Mouse (Mus musculus): ENCODE data around the gene Pgap2. TPM values are rescaled to one million over a fixed set of nuclear protein-coding genes. Genes with fewer than 3 reads are reported as not detected.

Pgap2 gene
- polyA plus RNA-seq, 1 experiment from 2014 or later, result 54.0 TPM

Other genes starting within 250 kb of the Pgap2 start
- 2.4 and 2.5 TPM in 2 replicates for gene Il18bp, start 191.5 kb upstream of the Pgap2 start, polyA plus RNA-seq (2016; fragmentation: Nextera tagmentation; extraction: Ambion mirVana)
- gene Rnf121, start 144.7 kb upstream of the Pgap2 start, polyA plus RNA-seq (2016; fragmentation: Nextera tagmentation; extraction: Ambion mirVana), result 23.7 and 28.2 TPM in 2 replicates
- 26.4 and 33.5 TPM in 2 replicates for gene Xndc1, start 144.7 kb upstream of the Pgap2 start, polyA plus RNA-seq (2016; fragmentation: Nextera tagmentation; extraction: Ambion mirVana)
- 1.5 and 1.7 TPM in 2 replicates for gene Xntrpc, start 144.5 kb upstream of the Pgap2 start, polyA plus RNA-seq (2016; fragmentation: Nextera tagmentation; extraction: Ambion mirVana)
- not detected in 2 replicates for gene Trpc2, start 127.1 kb upstream of the Pgap2 start, polyA plus RNA-seq (2016; fragmentation: Nextera tagmentation; extraction: Ambion mirVana)
- 8.1 and 18.4 TPM in 2 replicates for gene Art1, start 108.5 kb upstream of the Pgap2 start, polyA plus RNA-seq (2016; fragmentation: Nextera tagmentation; extraction: Ambion mirVana)
- gene Art5, start 100.7 kb upstream of the Pgap2 start, polyA plus RNA-seq (2016; fragmentation: Nextera tagmentation; extraction: Ambion mirVana), result 3.8 and 4.2 TPM in 2 replicates
- gene Chrna10, start 93.4 kb upstream of the Pgap2 start, polyA plus RNA-seq (2016; fragmentation: Nextera tagmentation; extraction: Ambion mirVana), result 0.06 TPM in 2 replicates
- 36.6 and 36.7 TPM in 2 replicates for gene Nup98, start within 50 bp of the Pgap2 start, polyA plus RNA-seq (2016; fragmentation: Nextera tagmentation; extraction: Ambion mirVana)
- gene Rhog, start 45.8 kb downstream of the Pgap2 start, polyA plus RNA-seq (2016; fragmentation: Nextera tagmentation; extraction: Ambion mirVana), result 42.8 and 48.9 TPM in 2 replicates
- gene Stim1, start 57.6 kb downstream of the Pgap2 start, polyA plus RNA-seq (2016; fragmentation: Nextera tagmentation; extraction: Ambion mirVana), result 15.1 and 16.6 TPM in 2 replicates
- 190 and 198 TPM in 2 replicates for gene Rrm1, start 231.5 kb downstream of the Pgap2 start, polyA plus RNA-seq (2016; fragmentation: Nextera tagmentation; extraction: Ambion mirVana)